Mouse (Mus musculus) adrenal gland, postnatal 10 days (tissue): Measurements from ENCODE around the gene Anpep. TPM values are rescaled to one million over a fixed set of nuclear protein-coding genes. Genes with fewer than 3 reads are reported as not detected.
A peak's percentile ranks its signal among the peaks of the same experiment; 100 is the strongest.
"Not testable (repeated sequence)": the region's sequence is repeated elsewhere in the genome, so short reads cannot be mapped to it uniquely, and the experiment has no call there.

ENCODE experiments used
- DNase-seq: peaks from one replicate; pipeline ENCODE4 v3.0.0; 2021; ENCODE audit warnings: mixed read lengths
- total RNA-seq, 2 experiments: library from RNA; stranded (reverse); gene quantifications; 2 replicates each; pipeline ENCODE4 v1.2.3; 2021

Gene Anpep
- total RNA-seq, 2 experiments from 2014 or later = 33.0 to 41.3 TPM

GRCm38 (mm10) chr7:79810611-79811506 is 50.0 kb downstream of the Anpep start, which contains the start of gene Mesp2:
Gene Mesp2, plus strand, starts transcription at chr7:79810727.
- peak; percentile 88 for DNase-seq

DNA sequence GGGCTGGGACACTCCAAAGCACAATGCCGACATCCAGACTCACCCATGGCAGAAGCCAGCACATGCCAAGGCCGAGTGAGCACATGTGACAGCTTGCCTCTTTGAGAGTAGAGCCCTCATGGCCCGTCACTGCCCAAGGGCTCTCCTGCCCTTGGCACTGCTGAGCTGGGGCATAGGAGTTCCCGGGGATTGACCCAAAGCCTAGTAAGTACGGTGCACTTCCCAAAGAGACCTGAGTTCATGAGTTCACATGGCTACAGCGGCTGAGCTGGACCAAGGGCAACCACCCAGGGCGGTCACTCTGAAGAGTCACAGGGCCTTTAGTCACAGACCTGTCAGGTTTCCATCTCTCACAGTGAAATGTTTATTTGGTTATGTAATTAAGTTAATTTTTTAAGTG is 52.3 kb downstream of the Anpep start:
- DNase-seq = no peak

GRCm38 (mm10) chr7:79803887-79804286 is 57.0 kb downstream of the Anpep start:
- peak; percentile 83 for DNase-seq

DNA sequence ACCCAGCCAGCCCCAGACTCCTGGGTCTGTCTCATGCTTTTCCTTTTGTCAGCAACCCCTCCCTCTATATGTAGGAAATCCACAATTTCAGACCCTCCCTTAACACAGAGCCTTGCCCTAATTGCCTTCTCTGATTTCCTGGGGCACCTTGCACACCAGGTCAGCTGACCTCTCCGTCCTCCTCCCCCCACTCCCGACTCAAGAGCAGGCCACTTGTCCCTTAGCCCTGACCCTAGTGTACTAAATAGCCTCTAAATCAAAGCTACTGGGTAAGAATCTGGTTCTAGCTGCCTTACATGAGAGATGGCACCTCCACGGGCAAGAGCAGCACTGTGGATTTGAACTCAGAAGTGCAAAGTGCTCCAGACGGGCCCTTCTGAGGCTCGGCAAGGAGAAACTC is 58.8 kb downstream of the Anpep start:
- DNase-seq = no peak

- DNase-seq = no peak
These were observed 59.5 kb downstream of the Anpep start for GRCm38 (mm10) chr7:79801391-79801790.

DNA sequence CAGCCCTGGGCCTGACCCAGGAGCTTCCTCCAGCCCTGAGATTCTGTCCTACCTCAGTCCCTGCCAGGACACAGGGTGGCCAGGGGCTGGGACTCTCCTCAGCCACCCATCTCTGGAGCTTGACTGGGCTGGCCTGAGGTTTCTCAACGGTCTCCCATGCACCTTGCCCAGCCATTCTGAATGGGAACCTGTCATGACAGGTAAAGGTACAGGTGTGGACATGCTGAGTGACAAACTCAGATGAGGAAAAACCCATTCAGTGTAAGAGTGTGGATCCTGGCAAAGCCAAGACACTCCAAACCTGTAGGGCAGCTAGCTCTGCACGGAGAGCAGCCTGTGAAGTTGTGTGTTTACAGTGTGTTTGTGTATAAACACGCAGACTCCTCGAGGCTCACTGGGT is 60.5 kb downstream of the Anpep start:
- no peak for DNase-seq

- no peak for DNase-seq
These were observed 61.4 kb downstream of the Anpep start for GRCm38 (mm10) chr7:79799506-79799905.

DNA sequence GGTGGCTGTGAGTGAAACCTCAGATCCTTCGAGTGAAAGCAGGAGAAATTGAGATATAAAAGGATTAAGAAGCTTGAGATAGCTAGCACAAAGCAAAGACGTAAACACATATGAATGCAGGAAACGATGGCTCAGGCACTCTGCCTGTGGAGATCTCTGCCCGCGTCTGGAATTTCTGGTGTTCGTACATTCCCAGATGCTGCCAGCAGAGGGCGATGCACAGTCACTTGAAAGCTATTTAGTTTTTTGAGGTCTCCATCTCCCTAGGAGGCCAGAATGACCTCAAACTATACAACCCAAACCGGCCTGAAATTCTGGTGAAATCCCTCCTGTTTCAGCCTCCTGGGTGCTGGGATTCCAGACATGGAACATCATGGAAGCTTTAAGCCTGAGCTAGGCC is 61.8 kb downstream of the Anpep start:
- DNase-seq = peak; percentile 88

- DNase-seq = no peak
These were observed 62.3 kb downstream of the Anpep start for GRCm38 (mm10) chr7:79798606-79799005.

- DNase-seq = no peak
These were observed 67.2 kb downstream of the Anpep start, which contains the start of gene Mesp1 for GRCm38 (mm10) chr7:79793688-79794087. Gene Mesp1, minus strand, starts transcription at chr7:79793788.

- DNase-seq = peak; percentile 72
These were observed 68.0 kb downstream of the Anpep start for GRCm38 (mm10) chr7:79792635-79793421.

GRCm38 (mm10) chr7:79789812-79790211 is 71.0 kb downstream of the Anpep start:
- DNase-seq = not testable (repeated sequence)

DNA sequence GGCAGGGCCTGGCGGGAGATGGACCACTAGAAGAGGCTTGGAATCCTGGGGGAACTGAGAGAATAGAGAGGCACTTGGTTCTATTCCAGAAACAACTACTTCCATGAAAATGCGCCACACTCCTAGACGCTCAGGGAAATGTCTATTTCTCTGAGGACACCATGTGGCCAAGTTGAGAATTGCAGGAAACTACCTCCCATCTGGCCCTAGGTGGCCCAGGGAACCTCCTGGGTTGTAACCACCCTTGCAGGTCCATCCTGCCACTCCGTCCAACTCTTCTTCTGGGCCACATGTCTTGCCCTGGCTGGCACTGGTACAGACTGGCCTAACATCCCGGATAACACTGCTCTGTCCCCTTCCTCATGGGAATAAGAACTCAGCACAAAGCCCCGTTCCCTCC is 74.6 kb downstream of the Anpep start:
- DNase-seq = peak; percentile 87

GRCm38 (mm10) chr7:79782516-79782855 is 78.4 kb downstream of the Anpep start:
- no peak for DNase-seq

- peak; percentile 47 for DNase-seq
These were observed 78.9 kb downstream of the Anpep start for GRCm38 (mm10) chr7:79781826-79782515.

GRCm38 (mm10) chr7:79780647-79781626 is 79.9 kb downstream of the Anpep start:
- peak; percentile 89 for DNase-seq

Other genes with a start within 250 kb of the Anpep start
- under 1 TPM; 0.66 to 0.91 TPM for gene Rhcg, start 243.4 kb downstream of the Anpep start, total RNA-seq
- gene Ticrr, start 200.9 kb downstream of the Anpep start, total RNA-seq = 1 to 10 TPM; 2.3 to 3.7 TPM
- 1 to 10 TPM; 4.9 to 5.7 TPM for gene Kif7, start 145.3 kb downstream of the Anpep start, total RNA-seq
- 100 to 1,000 TPM; 750 to 928 TPM for gene Plin1, start 128.2 kb downstream of the Anpep start, total RNA-seq
- 10 to 100 TPM; 41.0 to 47.0 TPM for gene Pex11a, start 117.9 kb downstream of the Anpep start, total RNA-seq
- 1 to 10 TPM; 1.5 to 2.5 TPM for gene Wdr93, start 117.9 kb downstream of the Anpep start, total RNA-seq
- not detected for gene Mesp1, start 67.3 kb downstream of the Anpep start, total RNA-seq
- under 1 TPM; 0.39 to 0.79 TPM for gene Mesp2, start 50.3 kb downstream of the Anpep start, total RNA-seq
- 10 to 100 TPM; 23.4 to 26.2 TPM for gene Ap3s2, start 59.6 kb upstream of the Anpep start, total RNA-seq
- 10 to 100 TPM; 16.3 to 22.7 TPM for gene Arpin, start 74.3 kb upstream of the Anpep start, total RNA-seq
- gene Zfp710, start 163.8 kb upstream of the Anpep start, total RNA-seq = 10 to 100 TPM; 18.7 to 26.9 TPM